ENCODE assay signal across 25 mouse cellular contexts in the genomic region with DNA sequence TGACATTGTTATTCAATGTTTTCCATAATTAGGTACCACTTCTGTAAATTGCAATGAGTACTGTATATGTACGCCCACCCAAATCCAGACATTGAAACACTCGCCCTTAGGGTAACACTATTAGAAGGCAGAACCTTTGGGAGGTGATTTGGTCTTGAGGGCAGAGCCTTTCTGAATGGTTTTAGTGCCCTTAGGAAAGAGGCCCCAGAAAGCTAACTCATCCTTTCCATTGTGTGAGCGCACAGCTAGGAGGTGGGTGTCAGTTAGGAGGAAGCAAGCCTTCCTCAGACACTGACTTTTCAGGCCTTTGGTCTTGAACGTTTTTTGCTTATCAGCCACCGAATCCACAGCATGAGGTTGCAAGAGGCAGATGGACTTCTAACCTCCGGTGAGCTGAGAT. TPM values are rescaled to one million over a fixed set of nuclear protein-coding genes. Genes with fewer than 3 reads are reported as not detected.
DNase-seq lines count a peak whose midpoint lies in the region; ATAC-seq and TF ChIP-seq lines count a peak whose summit lies in the region.
"Had no signal": no experiment of that assay in that cellular context is flagged by ENCODE, and none has a peak within 500 bp of the region (broad histone marks: within the 10 kb centered on the region; RNA-seq: fewer than 3 reads in every experiment).

No protein-coding gene starts in this region.

- TF ChIP-seq RAD21 in CH12.LX (IDR thresholded peaks at IDR 0.05; ENCODE audit: low read depth, low read length): no peak

- in situ Hi-C loops in CH12.LX (cut with MboI; ENCODE audit: low pct_ligation_motif_present, low pct_unique_long_range_greater_than_20kb, low sequenced_read_pairs): loop anchor here (25.0 kb wide), 1 partner anchor 427 kb away; no protein-coding TSS in a partner anchor

- no peaks in the 10 kb centered on the region for H3K4me1 ChIP-seq in midbrain, embryonic 11.5 days (ENCODE audit: control insufficient read depth, insufficient read depth, low read length)
- peaks cover 8% of the 10 kb centered on the region for H3K4me1 ChIP-seq in midbrain, embryonic 10.5 days
- H3K4me1 ChIP-seq in CH12.LX (ENCODE audit: control insufficient read depth in 1 of 2, insufficient read depth in 2 of 2): peaks cover 0 to 9% of the 10 kb centered on the region in 2 experiments; a peak in 2 of 4 replicates

- H3K36me3 ChIP-seq in midbrain, embryonic 11.5 days (ENCODE audit: control insufficient read depth, insufficient read depth, low read length): no peaks in the 10 kb centered on the region
- H3K36me3 ChIP-seq in midbrain, embryonic 10.5 days: no peaks in the 10 kb centered on the region
- no peaks in the 10 kb centered on the region for H3K36me3 ChIP-seq in CH12.LX (replicated peaks in 1 of 2; ENCODE audit: control insufficient read depth in 1 of 2, insufficient read depth in 1 of 2, low read length in 1 of 2)
- H3K36me3 ChIP-seq: G1E had no signal

- dilution Hi-C loops in CH12.LX (cut with MboI; ENCODE audit: extremely low pct_ligation_motif_present, extremely low pct_unique_long_range_greater_than_20kb, low sequenced_read_pairs): no loop called here

- H3K79me2 ChIP-seq in CH12.LX (replicated peaks; ENCODE audit: control insufficient read depth, extremely low read depth, insufficient read depth, poor library complexity, severe bottlenecking): no peaks in the 10 kb centered on the region

- no peak overlapping the region for H3K27ac ChIP-seq in midbrain, embryonic 11.5 days (ENCODE audit: low read depth, low read length)
- no peak overlapping the region for H3K27ac ChIP-seq in midbrain, embryonic 10.5 days (replicated peaks)
- H3K27ac ChIP-seq in CH12.LX (ENCODE audit: insufficient read depth, low read depth): no peak overlapping the region

- H3K4me2 ChIP-seq in midbrain, embryonic 11.5 days: no peak overlapping the region
- H3K4me2 ChIP-seq in CH12.LX (ENCODE audit: insufficient read depth, low read depth, poor library complexity, severe bottlenecking): no peak overlapping the region

- no peak for TF ChIP-seq CTCF in CH12.LX (conservative IDR thresholded peaks at IDR 0.05 in 1 of 2, IDR thresholded peaks at IDR 0.05 in 1 of 2; ENCODE audit: low read depth in 2 of 2, low read length in 2 of 2)

- TF ChIP-seq EP300 in CH12.LX (IDR thresholded peaks at IDR 0.05; ENCODE audit: low read length): peak; percentile 55; the same call in 1 of the 2 replicates

- no peak for ATAC-seq in midbrain, embryonic 11.5 days (ENCODE audit: low FRiP score)
- ATAC-seq: activated CD4-positive, CD25-positive, alpha-beta regulatory T cell, adult 4 months; CD4-positive, CD25-positive, alpha-beta regulatory T cell, adult 4 months; Patski had no signal

- TF ChIP-seq POLR2A in CH12.LX (IDR thresholded peaks at IDR 0.05; ENCODE audit: low read depth, low read length): no peak

- no peak overlapping the region for H3K9ac ChIP-seq in midbrain, embryonic 11.5 days (ENCODE audit: low read length)
- H3K9ac ChIP-seq in CH12.LX (ENCODE audit: insufficient read depth, low read depth): no peak overlapping the region

- H3K9me3 ChIP-seq in midbrain, embryonic 11.5 days (ENCODE audit: control insufficient read depth, low read length): no peaks in the 10 kb centered on the region
- no peaks in the 10 kb centered on the region for H3K9me3 ChIP-seq in midbrain, embryonic 10.5 days (replicated peaks)
- no peaks in the 10 kb centered on the region for H3K9me3 ChIP-seq in CH12.LX (replicated peaks; ENCODE audit: low read length)
- H3K9me3 ChIP-seq: G1E had no signal

- H3K4me3 ChIP-seq in midbrain, embryonic 11.5 days (ENCODE audit: low read depth, low read length): no peak overlapping the region
- H3K4me3 ChIP-seq in midbrain, embryonic 10.5 days: no peak overlapping the region
- no peak overlapping the region for H3K4me3 ChIP-seq in CH12.LX (replicated peaks in 1 of 3; ENCODE audit: low read depth in 2 of 3, low read length in 2 of 3, poor library complexity in 1 of 3)

- H3K27me3 ChIP-seq in midbrain, embryonic 11.5 days (ENCODE audit: control insufficient read depth, insufficient read depth, low read length): no peaks in the 10 kb centered on the region
- peaks cover 20% of the 10 kb centered on the region for H3K27me3 ChIP-seq in midbrain, embryonic 10.5 days (ENCODE audit: low read depth, poor library complexity, severe bottlenecking)
- H3K27me3 ChIP-seq in CH12.LX (replicated peaks): peaks cover 57% of the 10 kb centered on the region
- H3K27me3 ChIP-seq: Patski had no signal

- peak; percentile 57 for DNase-seq in midbrain, embryonic 11.5 days (ENCODE audit: low spot score, missing footprints)
- DNase-seq in midbrain, embryonic 10.5 days (ENCODE audit: low spot score): no peak
- DNase-seq in 416B (ENCODE audit: low read depth) (peak; percentile 16), CH12.LX (ENCODE audit: extremely low read depth) (peak; percentile 18)
- DNase-seq in CD4-positive helper T cell, adult 2 months (ENCODE audit: low read depth, low spot score): peak; percentile 19
- DNase-seq in gastrocnemius, adult 18-20 months (ENCODE audit: low spot score): no peak
- DNase-seq in ovary, postnatal 14 days (ENCODE audit: low spot score): no peak
- DNase-seq in urinary bladder, adult 2 months (ENCODE audit: low spot score): no peak
- DNase-seq: adrenal gland, adult 2 months; adrenal gland, adult 8-10 months; adrenal gland, postnatal 10 days; adrenal gland, postnatal 14 days; adrenal gland, postnatal 25 days; adrenal gland, postnatal 36 days; B cell, adult 2 months; cerebellum, adult 11 months; cerebellum, adult 11-12 months; cerebellum, adult 18-20 months; cerebellum, adult 2 months; cerebellum, adult 8-10 months had no signal

- 81% methylated on average over 6 of the region's 6 CpGs for WGBS in midbrain, embryonic 11.5 days
- WGBS in midbrain, embryonic 10.5 days: 84% methylated on average over 6 of the region's 6 CpGs

TF ChIP-seq in CH12.LX, 34 proteins besides CTCF, POLR2A, EP300 and RAD21:
- no peak for TF ChIP-seq KAT2A (IDR thresholded peaks at IDR 0.05; ENCODE audit: insufficient replicate concordance, low read length)
- no peak for TF ChIP-seq MEF2A (IDR thresholded peaks at IDR 0.05; ENCODE audit: borderline replicate concordance, low read depth, low read length)
- no peak for TF ChIP-seq CHD1 (IDR thresholded peaks at IDR 0.05; ENCODE audit: low read depth, low read length)
- no peak for TF ChIP-seq BHLHE40 (IDR thresholded peaks at IDR 0.05; ENCODE audit: low read depth, low read length)
- no peak for TF ChIP-seq MYC (IDR thresholded peaks at IDR 0.05; ENCODE audit: low read depth, low read length)
- TF ChIP-seq RCOR1 (conservative IDR thresholded peaks at IDR 0.05; ENCODE audit: low read depth, low read length): no peak

RNA-seq across cellular contexts. Expression of a gene that starts 29.5 kb away (rescaled TPM):
- 1.2 and 1.3 TPM in 2 replicates for polyA plus RNA-seq in midbrain, embryonic 11.5 days (2014; fragmentation: Nextera tagmentation; extraction: Ambion mirVana)
- polyA plus RNA-seq in midbrain, embryonic 10.5 days (2016; fragmentation: Nextera tagmentation; extraction: Ambion mirVana): 1.4 and 1.8 TPM in 2 replicates
- not detected in 2 replicates for total RNA-seq in CH12.LX (2012; rRNA removed)
- total RNA-seq in CH12.LX (2014; rRNA removed): not detected in 2 replicates
- polyA plus RNA-seq in CH12.LX (2012; ENCODE audit: insufficient read length, low read depth): not detected in 2 replicates
- not detected for total RNA-seq in gastrocnemius, adult 18-20 months (2021)
- polyA plus RNA-seq in urinary bladder, adult 2 months (2012; rRNA removed): 2.7 and 3.3 TPM in 2 replicates
- total RNA-seq: MEL had no signal
- polyA plus RNA-seq: G1E had no signal

Comparison
In these comparisons a context has a peak if more than half of its experiments do, and no peak if none do; other contexts are left out.
1. DNase-seq: peak in midbrain, embryonic 11.5 days (single experiment), 416B (single experiment), CD4-positive helper T cell, adult 2 months (single experiment) and CH12.LX (single experiment); none in midbrain, embryonic 10.5 days (single experiment), gastrocnemius, adult 18-20 months (single experiment), ovary, postnatal 14 days (single experiment) and urinary bladder, adult 2 months (single experiment).